Mouse (Mus musculus) kidney, postnatal 10 days (tissue): ENCODE results near the gene Gm42715.
"Not testable (repeated sequence)": the region's sequence is repeated elsewhere in the genome, so short reads cannot be mapped to it uniquely, and the experiment has no call there.

ENCODE experiments used
- DNase-seq: peaks from one replicate; pipeline ENCODE4 v3.0.0; 2021; ENCODE audit warnings: mixed read lengths

Gm42715 gene

DNA sequence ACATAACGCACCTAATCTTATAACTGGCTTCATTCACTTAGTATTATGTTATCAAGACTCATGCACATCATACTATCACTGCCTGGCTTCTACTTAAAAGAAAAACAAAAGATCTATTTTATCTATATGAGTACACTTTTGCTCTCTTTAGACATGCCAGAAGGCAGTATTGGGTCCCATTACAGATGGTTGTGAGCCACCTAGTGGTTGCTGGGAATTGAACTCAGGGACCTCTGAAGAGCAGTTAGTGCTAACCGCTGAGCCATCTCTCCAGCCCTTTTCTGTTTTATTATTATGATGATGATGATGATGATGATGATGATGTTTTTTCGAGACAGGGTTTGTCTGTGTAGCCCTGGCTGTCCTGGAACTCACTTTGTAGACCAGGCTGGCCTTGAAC is 21.0 kb upstream of the Gm42715 start:
- peak; percentile 71 for DNase-seq

DNA sequence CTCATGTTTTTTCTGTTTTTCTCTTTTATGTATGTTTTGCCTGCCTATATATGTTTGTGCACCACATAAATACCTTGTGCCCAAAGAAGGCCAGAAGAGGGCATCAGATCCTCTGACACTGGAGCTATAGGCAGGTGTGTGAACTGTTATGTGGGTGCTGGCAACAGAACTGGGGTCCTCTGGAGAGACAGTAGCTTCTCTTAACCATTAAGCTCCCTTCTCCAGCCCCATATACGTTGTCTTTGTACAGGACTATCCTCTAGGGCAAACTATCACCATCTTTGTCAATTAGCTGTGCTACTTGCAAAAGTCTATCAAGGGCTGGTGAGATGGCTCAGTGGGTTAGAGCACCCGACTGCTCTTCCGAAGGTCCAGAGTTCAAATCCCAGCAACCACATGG is 11.1 kb upstream of the Gm42715 start:
- DNase-seq = no peak

DNA sequence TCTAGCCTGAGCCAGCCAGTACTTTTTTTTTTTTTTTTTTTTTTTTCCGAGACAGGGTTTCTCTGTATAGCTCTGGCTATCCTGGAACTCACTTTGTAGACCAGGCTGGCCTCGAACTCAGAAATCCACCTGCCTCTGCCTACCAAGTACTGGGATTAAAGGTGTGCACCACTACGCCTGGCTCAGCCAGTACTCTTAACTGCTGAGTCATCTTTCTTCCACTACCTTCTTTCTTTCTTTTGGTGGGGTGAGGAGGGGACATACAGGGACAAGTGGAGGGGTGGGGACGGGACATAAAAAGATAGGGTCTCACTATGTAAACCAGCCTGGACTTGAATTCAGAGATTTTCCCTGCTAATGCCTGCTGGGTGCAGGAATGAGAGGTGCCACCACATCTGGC is 9.6 kb upstream of the Gm42715 start:
- not testable (repeated sequence) for DNase-seq

DNA sequence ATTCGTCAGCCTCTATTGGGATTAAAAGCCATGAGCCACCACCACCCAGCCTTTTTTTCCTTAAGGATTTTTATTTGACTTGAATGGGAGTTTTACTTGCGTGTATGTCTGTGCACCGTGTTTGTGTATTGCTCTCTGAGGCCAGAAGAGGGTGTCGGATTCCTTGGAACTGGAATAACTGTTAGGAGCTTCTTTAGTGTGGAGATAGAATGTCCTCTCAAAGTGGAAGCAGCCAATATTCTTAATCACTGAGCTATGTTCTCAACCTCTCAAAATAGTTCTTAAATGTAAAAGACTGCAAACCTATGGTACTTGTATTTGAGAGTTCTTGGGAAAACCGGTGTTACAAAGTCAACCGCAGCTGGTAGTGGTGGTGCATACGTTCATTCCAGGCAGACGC is 8.1 kb upstream of the Gm42715 start:
- peak; percentile 24 for DNase-seq

DNA sequence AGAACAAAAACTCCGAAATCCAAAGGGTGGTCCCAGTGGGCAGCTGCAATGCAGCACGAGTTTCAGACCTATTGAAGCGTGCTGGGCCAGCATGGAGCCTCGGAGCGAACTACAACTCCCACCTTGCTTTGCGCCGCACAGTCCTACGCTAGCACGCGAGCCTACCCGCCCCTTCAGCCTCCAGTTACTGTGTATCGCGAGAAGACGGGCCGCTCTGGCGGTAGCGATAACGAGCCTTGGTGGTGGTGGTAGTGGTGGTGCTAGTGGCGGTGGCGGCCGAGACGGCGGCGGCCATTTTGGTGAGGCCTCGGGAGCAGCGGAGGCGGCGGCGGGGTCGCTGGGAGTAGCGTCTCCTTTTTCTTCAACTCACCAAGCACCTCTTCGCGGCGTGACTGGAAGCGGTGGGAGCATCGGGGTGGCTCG is 7.6 kb upstream of the Gm42715 start, which contains the start of gene Srcap:
Gene Srcap (plus strand): TSS at position 176 of the 423 bp plus-strand sequence.
- DNase-seq = peak; percentile 98

DNA sequence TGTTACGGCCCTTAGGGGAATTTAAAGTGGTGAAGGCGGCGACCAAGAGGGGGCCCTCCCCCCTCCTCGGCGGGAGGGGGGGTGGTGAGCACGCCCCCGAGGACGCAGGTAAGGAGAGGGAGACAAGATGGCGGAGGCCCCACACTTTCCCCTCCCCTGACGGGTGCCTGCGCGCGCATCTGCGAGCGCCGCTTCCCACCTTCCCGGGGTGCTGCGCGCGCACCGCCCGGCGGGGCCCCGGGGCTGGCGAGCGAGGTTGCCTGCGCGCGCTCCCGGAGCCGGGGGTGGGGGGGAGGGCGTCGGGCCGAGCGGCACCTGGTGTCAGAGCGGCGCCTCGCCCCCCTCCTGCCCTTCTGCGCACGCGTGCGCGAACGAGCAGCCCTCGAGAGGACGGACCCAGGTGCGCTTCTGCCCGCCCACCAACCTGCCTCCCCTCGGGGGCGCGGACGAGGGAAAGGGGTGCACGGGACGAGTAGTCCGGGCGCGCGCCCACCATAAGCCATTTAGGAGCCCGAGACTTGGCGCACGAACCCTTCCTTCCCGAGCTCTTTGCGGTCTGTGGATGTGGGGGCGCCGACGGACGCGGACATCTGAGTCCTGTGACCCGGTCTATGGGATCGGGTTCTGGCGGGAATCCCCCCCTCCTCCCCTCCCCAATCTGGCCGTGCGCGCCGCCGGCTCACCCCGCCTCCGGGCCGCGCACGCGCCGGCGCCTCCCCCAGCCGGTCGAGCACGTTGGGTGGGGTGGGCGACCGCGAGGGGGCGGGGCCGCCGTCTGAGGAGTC is 7.0 kb upstream of the Gm42715 start:
- DNase-seq = peak; percentile 94

DNA sequence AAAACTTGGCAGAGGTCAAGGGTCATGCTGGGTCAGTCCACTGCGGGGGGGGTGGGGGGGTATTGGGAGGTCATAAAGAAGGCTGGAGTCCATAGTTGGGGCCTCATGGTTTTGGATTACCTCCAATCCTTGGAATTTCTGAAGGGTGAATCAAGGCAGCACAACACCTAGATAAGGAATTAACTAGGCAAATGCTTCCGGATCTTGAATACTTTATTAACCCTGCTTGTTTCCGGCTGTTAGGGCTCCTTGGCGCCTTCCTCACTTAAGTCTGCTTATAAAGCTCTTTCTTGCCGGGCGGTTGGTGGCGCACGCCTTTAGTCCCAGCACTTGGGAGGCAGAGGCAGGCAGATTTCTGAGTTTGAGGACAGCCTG is 6.4 kb upstream of the Gm42715 start:
- DNase-seq = peak; percentile 26

DNA sequence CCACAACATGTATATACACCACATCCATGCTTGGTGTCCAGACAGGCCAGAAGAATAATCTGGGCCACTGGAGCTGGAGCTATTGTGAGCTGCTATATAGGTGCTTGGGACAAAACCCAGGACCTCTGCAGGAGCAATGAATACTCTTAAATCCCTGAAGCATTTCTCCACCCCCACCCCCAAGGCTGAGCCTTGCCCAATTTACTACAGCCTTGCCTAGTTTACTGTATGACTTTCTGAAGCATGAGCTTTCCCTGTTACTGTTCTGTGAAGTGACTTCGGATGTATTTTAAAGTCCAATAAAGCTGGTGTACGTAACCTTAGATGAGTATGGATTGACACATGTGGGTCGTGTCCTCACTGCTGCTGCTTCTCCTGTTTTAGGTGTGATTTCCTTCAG is 5.6 kb upstream of the Gm42715 start:
- no peak for DNase-seq

DNA sequence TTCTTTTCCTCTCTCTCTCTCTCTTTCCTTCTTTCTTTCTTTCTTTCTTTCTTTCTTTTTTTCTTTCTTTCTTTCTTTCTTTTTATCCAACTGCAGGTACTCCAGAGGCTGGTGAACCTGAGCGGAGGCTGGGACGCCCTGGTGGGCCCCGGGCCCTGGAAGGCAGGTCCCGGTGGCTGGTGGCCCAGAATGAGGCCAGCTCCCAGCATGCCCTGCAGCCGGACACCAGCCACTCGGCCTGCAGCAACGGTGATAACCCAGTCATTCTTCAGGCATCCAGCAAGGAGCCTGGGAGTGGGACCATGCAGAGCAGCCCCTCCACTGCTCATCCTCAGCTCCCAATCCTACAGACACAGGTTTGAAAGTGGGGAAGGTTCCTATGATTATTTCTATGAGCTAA is 3.5 kb upstream of the Gm42715 start:
- DNase-seq = no peak

DNA sequence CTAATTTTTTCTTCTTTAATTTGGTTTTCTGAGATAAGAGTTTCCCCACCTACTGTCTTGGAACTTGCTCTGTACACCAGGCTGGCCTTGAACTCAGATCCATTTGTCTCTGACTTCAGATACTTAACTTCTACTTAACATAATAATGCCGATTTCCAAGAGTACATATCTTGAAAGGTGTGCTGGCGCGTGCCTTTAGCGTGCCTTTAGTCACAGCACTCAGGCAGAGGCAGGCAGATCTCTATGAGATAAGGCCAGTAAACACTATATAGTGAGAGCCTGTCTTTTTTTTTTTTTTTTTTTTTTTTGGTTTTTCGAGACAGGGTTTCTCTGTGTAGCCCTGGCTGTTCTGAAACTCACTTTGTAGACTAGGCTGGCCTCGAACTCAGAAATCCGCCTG is 3.0 kb upstream of the Gm42715 start:
- no peak for DNase-seq

DNA sequence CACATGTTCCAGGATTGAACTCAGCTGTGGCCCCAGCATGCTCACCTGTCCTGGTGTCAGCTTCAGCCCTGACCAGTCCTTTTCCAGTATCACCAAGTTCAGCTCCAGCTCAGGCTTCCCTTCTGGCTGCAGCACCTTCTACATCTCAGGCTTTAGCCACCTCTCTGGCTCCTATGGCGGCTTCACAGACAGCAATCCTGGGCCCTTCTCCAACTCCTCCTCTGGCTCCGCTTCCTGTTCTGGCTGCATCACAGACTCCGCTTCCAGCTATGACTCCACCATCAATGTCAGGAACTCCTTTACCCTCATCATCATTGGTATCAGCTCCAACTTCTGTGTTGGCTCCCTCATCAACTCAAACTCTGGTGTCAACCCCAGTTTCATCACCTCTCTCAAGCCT is 22.3 kb downstream of the Gm42715 start:
- no peak for DNase-seq

DNA sequence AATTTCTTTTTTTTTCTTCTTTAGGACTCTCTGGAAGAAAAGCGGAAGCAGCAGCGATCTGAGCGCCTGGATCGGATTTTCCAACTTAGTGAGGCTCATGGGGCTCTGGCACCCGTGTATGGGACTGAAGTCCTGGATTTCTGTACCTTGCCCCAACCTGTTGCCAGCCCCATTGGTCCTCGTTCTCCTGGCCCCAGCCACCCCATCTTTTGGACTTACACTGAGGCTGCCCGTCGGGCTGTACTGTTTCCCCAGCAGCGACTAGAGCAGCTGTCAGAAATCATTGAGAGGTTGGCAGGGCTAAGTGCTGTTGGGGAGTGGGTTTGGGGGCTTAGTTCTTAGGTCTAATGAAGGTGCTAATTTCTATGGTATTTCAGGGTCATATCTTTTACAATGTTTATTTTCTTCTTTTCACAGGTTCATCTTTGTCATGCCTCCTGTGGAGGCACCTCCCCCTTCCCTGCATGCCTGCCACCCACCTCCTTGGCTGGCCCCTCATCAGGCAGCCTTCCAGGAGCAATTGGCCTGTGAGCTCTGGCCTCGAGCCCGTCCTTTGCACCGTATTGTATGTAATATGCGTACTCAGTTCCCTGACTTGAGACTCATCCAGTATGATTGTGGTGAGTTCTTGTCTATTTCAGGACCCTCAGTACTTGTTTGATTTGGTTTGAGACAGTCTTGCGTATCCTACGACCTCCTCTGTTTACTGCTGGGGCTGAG is 29.9 kb downstream of the Gm42715 start:
- DNase-seq = no peak

DNA sequence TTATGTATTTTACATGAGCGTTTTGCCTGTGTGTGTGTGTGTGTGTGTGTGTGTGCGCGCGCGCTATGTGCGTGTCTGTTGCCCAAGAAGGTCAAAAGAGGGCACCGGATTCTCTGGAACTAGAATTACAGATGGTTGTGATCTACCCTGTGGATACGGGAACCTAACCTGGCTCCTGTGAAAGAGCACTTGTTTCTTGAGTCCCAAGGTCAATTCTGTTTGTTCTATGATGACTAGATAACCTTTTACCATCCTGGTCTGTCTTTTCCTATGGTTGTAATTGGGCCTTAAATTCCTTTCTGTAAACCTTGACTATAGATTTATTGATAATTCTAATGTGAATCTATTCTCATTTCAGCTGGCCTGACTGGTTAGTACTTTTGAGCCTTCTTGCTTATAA is 32.2 kb downstream of the Gm42715 start:
- DNase-seq = no peak

DNA sequence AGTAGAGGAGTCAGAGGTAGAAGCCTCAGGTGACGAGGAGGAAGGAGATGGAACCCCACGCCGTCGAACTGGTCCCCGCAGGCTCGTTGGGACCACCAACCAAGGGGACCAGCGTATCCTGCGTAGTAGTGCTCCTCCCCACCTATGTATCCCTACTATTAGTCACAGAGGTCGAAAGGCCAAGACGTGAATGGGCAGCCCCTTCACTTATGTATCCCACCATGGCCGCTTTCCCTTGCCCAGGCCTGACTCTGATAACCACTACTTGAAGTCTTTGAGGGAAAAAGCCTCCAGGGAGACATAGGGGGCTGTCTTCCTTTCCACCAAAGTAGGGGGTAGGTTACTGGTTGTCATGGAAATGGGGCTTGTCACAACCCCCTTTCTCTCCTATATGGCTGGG is 41.2 kb downstream of the Gm42715 start:
- no peak for DNase-seq

DNA sequence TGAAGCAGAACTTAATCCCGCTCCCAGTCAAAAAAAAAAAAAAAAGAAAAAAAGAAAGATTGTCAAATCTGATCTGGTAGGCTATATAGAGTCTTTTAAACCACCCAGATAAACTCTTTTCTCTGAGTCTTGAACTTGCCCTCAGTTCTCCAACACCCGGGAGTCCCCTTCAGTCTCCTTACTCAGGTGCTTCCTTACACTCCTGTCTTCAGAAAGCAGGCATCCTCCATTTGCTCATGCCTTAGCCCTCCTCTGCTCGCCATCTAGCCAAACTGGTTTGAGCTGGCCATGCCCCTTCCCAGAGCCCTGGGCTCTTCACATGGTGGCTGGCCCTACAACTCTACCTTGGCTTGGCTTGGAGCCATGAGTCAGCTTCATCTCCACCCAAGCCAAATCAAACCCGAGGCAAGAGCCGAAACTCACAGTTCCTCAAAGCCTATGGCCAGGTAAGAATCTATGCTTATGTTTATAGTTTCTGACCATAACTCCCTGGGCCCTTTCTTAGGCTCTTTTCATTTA is 42.0 kb downstream of the Gm42715 start, which contains the start of gene Tmem265:
Gene Tmem265 (plus strand): TSS at position 51 of the 519 bp plus-strand sequence.
- DNase-seq = peak; percentile 37

DNA sequence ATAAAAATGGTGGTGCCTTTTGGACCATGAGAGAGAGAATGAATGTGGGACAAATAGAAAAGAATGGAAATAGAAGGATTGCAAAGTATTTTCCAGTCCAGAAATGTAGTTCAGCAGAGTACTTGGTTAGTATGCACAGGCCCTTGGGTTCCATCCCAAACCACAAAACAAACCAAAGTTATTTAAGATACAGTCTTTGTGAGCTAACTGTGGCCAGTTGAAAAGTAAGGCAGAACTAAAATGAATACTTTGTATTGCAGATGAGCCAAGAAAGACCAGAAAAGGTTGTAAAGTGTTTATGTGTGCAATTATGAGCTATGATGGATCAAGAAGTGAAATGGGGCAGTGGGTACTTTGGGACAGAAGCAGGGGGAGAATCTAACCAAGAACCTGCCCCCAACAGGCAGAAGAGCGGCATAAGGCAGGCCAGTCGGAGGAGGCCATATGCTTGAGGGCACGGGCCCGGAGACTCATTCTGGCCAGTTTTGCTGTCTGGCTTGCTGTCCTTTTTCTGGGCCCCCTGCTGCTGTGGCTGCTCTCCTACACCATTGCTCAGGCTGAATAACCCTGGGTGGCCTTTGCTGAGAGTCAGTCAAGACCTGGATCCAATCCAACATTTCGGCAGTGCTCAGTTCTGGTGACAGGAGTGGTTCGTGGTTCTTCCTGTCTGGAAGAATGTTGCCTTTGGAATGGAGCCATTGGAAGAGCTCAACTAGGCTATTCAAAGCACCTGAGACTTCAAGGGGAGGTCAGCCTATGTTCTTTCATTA is 45.2 kb downstream of the Gm42715 start:
- DNase-seq = peak; percentile 48

DNA sequence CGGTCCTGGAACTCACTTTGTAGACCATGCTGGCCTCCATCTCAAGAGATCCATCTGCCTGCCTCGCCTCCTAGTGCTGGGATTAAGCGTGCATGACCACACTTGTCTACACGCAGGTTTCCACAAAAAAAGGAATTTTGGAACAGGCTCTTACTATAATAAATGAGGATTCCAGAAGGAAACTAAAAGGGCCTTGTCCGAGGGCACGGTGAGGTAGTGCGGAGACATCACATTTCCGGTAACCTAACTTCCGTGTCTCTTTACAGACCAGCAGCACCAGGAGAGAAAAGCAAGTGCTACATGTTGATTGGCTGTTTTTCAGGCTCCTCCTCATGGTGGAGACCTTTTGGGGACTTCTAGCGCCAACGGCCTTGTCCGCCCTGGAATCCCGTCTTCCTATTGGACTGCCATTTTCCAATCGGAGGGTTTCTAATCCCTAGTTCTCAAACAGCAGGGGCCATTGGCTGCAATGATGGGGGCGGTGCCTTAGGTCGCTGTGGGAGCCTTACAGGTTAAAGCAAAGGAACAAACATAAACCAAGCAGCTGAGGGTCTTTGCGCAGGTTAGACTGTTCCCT is 53.6 kb downstream of the Gm42715 start, which contains the start of gene Phkg2:
Gene Phkg2 (plus strand): TSS at position 446 of the 577 bp plus-strand sequence.
- DNase-seq = peak; percentile 93

DNA sequence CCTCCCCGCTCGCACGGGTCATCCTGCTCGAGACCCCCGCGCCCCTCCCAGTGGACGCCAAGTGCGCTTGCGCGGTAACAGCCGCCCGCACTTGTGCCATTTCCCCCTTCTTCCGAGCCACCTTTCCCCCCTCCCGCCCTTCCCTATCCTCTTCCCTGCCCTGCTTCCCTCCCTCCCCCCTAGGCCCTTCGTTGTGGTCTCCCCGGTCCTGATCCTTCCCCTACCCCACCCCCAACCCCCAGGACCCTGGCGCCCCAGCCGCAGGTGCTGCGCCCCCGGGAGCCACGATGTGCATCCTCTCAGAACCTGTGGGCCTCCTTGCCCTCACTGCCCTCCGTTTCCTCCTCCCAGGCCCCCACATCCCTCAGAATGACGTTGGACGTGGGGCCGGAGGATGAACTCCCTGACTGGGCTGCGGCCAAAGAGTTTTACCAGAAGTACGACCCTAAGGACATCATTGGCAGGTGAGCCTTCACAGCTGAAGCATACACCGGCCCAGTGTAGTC is 54.2 kb downstream of the Gm42715 start:
- no peak for DNase-seq

DNA sequence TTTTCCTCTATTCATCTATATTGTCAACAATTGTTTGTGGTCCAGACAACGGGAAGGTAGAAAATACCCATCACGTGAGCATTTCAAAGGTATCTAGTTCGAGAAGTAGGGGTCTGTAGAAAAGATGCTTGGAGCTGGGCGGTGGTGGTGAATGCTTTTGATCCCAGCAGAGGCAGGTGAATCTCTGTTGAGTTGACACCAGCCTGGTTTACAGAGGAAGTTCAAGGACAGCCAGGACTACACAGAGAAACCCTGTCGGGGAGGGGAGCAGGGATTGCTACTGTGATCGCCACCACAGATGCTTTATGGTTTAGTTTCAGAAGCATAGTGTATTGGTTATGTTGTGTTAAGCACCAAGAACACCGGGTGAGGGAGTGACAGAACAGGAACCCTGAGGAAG is 54.7 kb downstream of the Gm42715 start:
- DNase-seq = no peak

DNA sequence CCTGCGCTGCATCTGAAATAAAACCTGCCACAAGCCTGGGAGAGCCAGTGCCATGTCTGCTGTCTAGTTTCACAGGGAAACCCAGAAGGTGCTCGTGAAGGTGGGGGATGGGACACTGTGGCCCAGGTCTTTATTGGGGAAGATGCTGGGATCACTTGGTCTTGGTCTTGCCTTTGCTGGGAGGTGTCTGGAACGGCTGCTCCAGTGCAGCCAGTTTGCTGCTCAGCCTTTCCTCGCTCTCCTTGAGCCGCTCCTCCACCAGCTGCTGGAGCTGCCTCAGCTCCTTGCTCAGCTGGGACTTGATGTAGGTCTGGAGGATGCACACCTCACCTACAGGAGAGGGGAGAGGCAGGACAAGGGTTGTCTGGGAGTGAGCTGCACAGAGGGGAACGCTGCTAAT is 63.9 kb downstream of the Gm42715 start:
- no peak for DNase-seq

DNA sequence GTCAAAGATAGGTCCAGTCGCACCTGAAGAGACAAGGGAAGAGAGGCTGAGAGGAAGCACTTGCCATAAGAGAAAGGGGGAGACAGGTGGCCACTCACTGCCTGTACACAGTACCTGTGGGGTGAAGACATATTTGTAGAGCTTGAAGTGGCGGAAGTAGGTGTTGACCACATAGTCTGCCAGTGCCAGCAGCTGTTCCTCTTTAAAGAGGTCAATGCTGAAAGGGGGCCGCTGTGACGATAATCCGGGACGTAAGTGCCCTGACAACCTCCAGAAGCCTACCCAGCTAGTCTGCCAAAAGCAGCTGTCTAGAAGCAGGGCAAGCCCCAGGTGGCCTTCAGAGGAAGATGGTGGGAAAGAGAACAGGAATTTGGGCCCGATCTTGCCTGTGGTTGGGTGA is 65.6 kb downstream of the Gm42715 start:
- no peak for DNase-seq

DNA sequence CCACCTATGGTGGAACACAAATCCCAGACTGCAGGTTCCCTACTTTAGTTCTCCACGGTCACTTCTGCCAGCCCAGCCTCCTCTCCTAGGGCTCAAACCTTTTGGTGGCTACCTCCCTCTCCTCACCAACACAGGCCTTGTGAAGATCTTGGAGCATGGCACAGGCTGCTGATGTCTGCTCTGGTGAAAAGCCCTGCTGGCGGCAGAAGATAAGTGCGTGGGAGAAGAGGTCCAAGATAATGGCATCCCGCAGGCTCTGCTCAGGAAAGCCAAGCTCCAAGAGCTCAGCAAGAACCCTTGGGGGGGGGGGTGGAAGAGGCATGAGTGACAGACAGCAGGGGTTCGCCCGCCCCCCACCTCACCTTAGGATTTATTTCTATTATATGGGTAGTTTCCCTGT is 66.8 kb downstream of the Gm42715 start:
- DNase-seq = no peak

DNA sequence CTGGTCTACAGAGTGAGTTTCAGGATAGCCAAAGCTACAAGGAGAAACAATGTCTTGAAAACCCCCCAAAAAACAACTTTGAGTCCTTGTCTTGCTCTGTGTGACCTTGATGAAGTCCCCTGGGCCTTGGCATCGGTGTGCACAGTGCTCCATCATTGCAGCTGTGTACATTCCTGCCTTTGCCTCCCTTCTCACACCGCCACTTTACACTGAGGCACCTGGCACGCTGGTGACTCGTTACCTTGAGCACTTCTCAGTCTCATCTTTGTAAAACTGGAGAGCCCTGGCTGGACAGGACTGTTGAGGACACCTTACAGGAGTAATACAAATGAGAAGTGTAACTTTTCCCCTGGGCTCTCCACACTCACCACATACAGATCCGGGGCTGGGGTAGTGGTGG is 67.8 kb downstream of the Gm42715 start:
- no peak for DNase-seq
